Mouse (Mus musculus): ENCODE data around the gene Lsamp.

The Lsamp gene

GRCm38 (mm10) chr16:41785600-41785999, 1801.4 kb downstream of the Lsamp start:
- no peak for DNase-seq (ENCODE audit: low spot score)

GRCm38 (mm10) chr16:41786704-41787103, 1802.5 kb downstream of the Lsamp start:
- DNase-seq (ENCODE audit: low spot score), result no peak

GRCm38 (mm10) chr16:41787146-41787545, 1803.0 kb downstream of the Lsamp start:
- no peak for DNase-seq (ENCODE audit: low spot score)

- DNase-seq (ENCODE audit: low spot score), result no peak
These were observed 1805.9 kb downstream of the Lsamp start for GRCm38 (mm10) chr16:41790016-41790415.

- DNase-seq (ENCODE audit: low spot score), result no peak
These were observed 1836.2 kb downstream of the Lsamp start for GRCm38 (mm10) chr16:41820369-41820768.

GRCm38 (mm10) chr16:41826899-41827604, 1842.9 kb downstream of the Lsamp start:
- DNase-seq (ENCODE audit: low spot score), result no peak

GRCm38 (mm10) chr16:41827605-41827948, 1843.4 kb downstream of the Lsamp start:
- DNase-seq (ENCODE audit: low spot score), result no peak

GRCm38 (mm10) chr16:41834637-41835036, 1850.5 kb downstream of the Lsamp start:
- DNase-seq (ENCODE audit: low spot score), result no peak

GRCm38 (mm10) chr16:41835745-41836144, 1851.6 kb downstream of the Lsamp start:
- no peak for DNase-seq (ENCODE audit: low spot score)

- no peak for DNase-seq (ENCODE audit: low spot score)
These were observed 1855.7 kb downstream of the Lsamp start for GRCm38 (mm10) chr16:41839751-41840404.

- no peak for DNase-seq (ENCODE audit: low spot score)
These were observed 1862.7 kb downstream of the Lsamp start for GRCm38 (mm10) chr16:41846903-41847302.

GRCm38 (mm10) chr16:41871917-41872593, 1887.9 kb downstream of the Lsamp start:
- DNase-seq (ENCODE audit: low spot score), result no peak

GRCm38 (mm10) chr16:41888546-41889165, 1904.5 kb downstream of the Lsamp start:
- DNase-seq (ENCODE audit: low spot score), result no peak

GRCm38 (mm10) chr16:41900783-41901182, 1916.6 kb downstream of the Lsamp start:
- no peak for DNase-seq (ENCODE audit: low spot score)

GRCm38 (mm10) chr16:41903654-41904053, 1919.5 kb downstream of the Lsamp start:
- no peak for DNase-seq (ENCODE audit: low spot score)

GRCm38 (mm10) chr16:41912584-41913193, 1928.5 kb downstream of the Lsamp start:
- no peak for DNase-seq (ENCODE audit: low spot score)

GRCm38 (mm10) chr16:41913346-41913745, 1929.2 kb downstream of the Lsamp start:
- no peak for DNase-seq (ENCODE audit: low spot score)

GRCm38 (mm10) chr16:41916342-41916741, 1932.2 kb downstream of the Lsamp start:
- DNase-seq (ENCODE audit: low spot score), result no peak

- DNase-seq (ENCODE audit: low spot score), result no peak
These were observed 1933.1 kb downstream of the Lsamp start for GRCm38 (mm10) chr16:41917057-41917821.

GRCm38 (mm10) chr16:41929546-41929945, 1945.4 kb downstream of the Lsamp start:
- DNase-seq (ENCODE audit: low spot score), result no peak

- no peak for DNase-seq (ENCODE audit: low spot score)
These were observed 1951.5 kb downstream of the Lsamp start for GRCm38 (mm10) chr16:41935701-41936100.

All from testis, postnatal 10 days (tissue).